8 mouse cellular contexts compared by ENCODE assay signal in genomic region chr4:133353367-133354365, GRCm38 (mm10). TPM values are rescaled to one million over a fixed set of nuclear protein-coding genes. Genes with fewer than 3 reads are reported as not detected.
DNase-seq lines count a peak whose midpoint lies in the region; ATAC-seq and TF ChIP-seq lines count a peak whose summit lies in the region.

Gene Wdtc1 (minus strand): TSS chr4:133353481.

- no peak for TF ChIP-seq CTCF in lung, embryonic 14.5 days (IDR thresholded peaks at IDR 0.05; ENCODE audit: low read depth)

- peaks cover 2 to 4% of the 10 kb centered on the region in 2 experiments; a peak in 3 of 4 replicates for H3K4me1 ChIP-seq in ES-E14 (ENCODE audit: control insufficient read depth in 2 of 2, insufficient read depth in 2 of 2, low read length in 2 of 2, poor library complexity in 1 of 2)
- no peaks in the 10 kb centered on the region for H3K4me1 ChIP-seq in intestine, embryonic 14.5 days (replicated peaks; ENCODE audit: control insufficient read depth, insufficient read depth, low read length)
- H3K4me1 ChIP-seq in lung, embryonic 14.5 days (ENCODE audit: insufficient read depth): no peaks in the 10 kb centered on the region
- no peaks in the 10 kb centered on the region for H3K4me1 ChIP-seq in stomach, embryonic 15.5 days

- H3K36me3 ChIP-seq in ES-E14 (ENCODE audit: control insufficient read depth, insufficient read depth, low read length, poor library complexity, severe bottlenecking): no peaks in the 10 kb centered on the region
- H3K36me3 ChIP-seq in intestine, embryonic 14.5 days (ENCODE audit: control insufficient read depth, insufficient read depth, low read length): no peaks in the 10 kb centered on the region
- no peaks in the 10 kb centered on the region for H3K36me3 ChIP-seq in lung, embryonic 14.5 days (ENCODE audit: insufficient read depth)
- no peaks in the 10 kb centered on the region for H3K36me3 ChIP-seq in stomach, embryonic 15.5 days

- no peak within 1 kb of the TSS for H3K4me2 ChIP-seq in intestine, embryonic 14.5 days (ENCODE audit: low read length)
- H3K4me2 ChIP-seq in lung, embryonic 14.5 days: no peak within 1 kb of the TSS
- no peak within 1 kb of the TSS for H3K4me2 ChIP-seq in stomach, embryonic 15.5 days

- 86% methylated on average over 23 of the region's 23 CpGs for WGBS in intestine, embryonic 14.5 days
- WGBS in lung, embryonic 14.5 days: 80% methylated on average over 23 of the region's 23 CpGs
- WGBS in stomach, embryonic 15.5 days: 83% methylated on average over 23 of the region's 23 CpGs

- H3K9ac ChIP-seq in ES-E14 (ENCODE audit: insufficient read depth, low read depth, low read length, poor library complexity, severe bottlenecking): peak within 1 kb of the TSS; percentile 90
- no peak within 1 kb of the TSS for H3K9ac ChIP-seq in intestine, embryonic 14.5 days (ENCODE audit: low read length)
- H3K9ac ChIP-seq in lung, embryonic 14.5 days: no peak within 1 kb of the TSS
- no peak within 1 kb of the TSS for H3K9ac ChIP-seq in stomach, embryonic 15.5 days

- DNase-seq in ES-E14 (ENCODE audit: low read depth, low spot score): peak; percentile 98
- peak; percentile 67 for DNase-seq in adrenal gland, adult 2 months
- DNase-seq in gastrocnemius, postnatal 10 days: no peak
- DNase-seq in intestine, embryonic 14.5 days (ENCODE audit: low spot score): peak; percentile 57
- no peak for DNase-seq in lung, embryonic 14.5 days
- DNase-seq in cerebellum, adult 8-10 months: no peak
- no peak for DNase-seq in cerebellum, adult 11-12 months

- H3K27me3 ChIP-seq in intestine, embryonic 14.5 days (replicated peaks; ENCODE audit: control insufficient read depth, insufficient read depth, low read length): no peaks in the 10 kb centered on the region
- no peaks in the 10 kb centered on the region for H3K27me3 ChIP-seq in lung, embryonic 14.5 days (ENCODE audit: insufficient read depth, low read length)
- no peaks in the 10 kb centered on the region for H3K27me3 ChIP-seq in stomach, embryonic 15.5 days (replicated peaks)

- H3K4me3 ChIP-seq in ES-E14 (ENCODE audit: insufficient read depth in 1 of 2, low read depth in 1 of 2, low read length in 2 of 2, poor library complexity in 1 of 2, severe bottlenecking in 1 of 2): peak within 1 kb of the TSS; percentile 87 to 94
- no peak within 1 kb of the TSS for H3K4me3 ChIP-seq in intestine, embryonic 14.5 days (ENCODE audit: low read depth, low read length)
- H3K4me3 ChIP-seq in lung, embryonic 14.5 days (ENCODE audit: low read depth, low read length): no peak within 1 kb of the TSS
- no peak within 1 kb of the TSS for H3K4me3 ChIP-seq in stomach, embryonic 15.5 days (replicated peaks)

- H3K27ac ChIP-seq in ES-E14 (ENCODE audit: insufficient read depth, low read depth, low read length, poor library complexity, severe bottlenecking): peak within 1 kb of the TSS; percentile 100
- no peak within 1 kb of the TSS for H3K27ac ChIP-seq in intestine, embryonic 14.5 days (ENCODE audit: low read depth)
- H3K27ac ChIP-seq in lung, embryonic 14.5 days (ENCODE audit: low read depth): no peak within 1 kb of the TSS
- no peak within 1 kb of the TSS for H3K27ac ChIP-seq in stomach, embryonic 15.5 days

- in situ Hi-C loops in ES-E14 (cut with MboI; ENCODE audit: low sequenced_read_pairs in 2 of 2, unreplicated experiment in 2 of 2): no loop called here

- no peaks in the 10 kb centered on the region for H3K9me3 ChIP-seq in ES-E14 (ENCODE audit: control insufficient read depth, insufficient read depth, low read depth, low read length)
- no peaks in the 10 kb centered on the region for H3K9me3 ChIP-seq in intestine, embryonic 14.5 days (ENCODE audit: control insufficient read depth, low read length)
- no peaks in the 10 kb centered on the region for H3K9me3 ChIP-seq in lung, embryonic 14.5 days (ENCODE audit: low read depth, low read length)
- H3K9me3 ChIP-seq in stomach, embryonic 15.5 days: no peaks in the 10 kb centered on the region

- peak; percentile 70; the same call in 1 of the 2 replicates for ATAC-seq in intestine, embryonic 14.5 days (replicated peaks; ENCODE audit: low FRiP score, low TSS enrichment, low read depth)
- ATAC-seq in lung, embryonic 14.5 days (ENCODE audit: insufficient read depth): no peak
- ATAC-seq in stomach, embryonic 15.5 days (ENCODE audit: insufficient read depth, low FRiP score, low read depth): peak; percentile 66; the same call in 1 of the 2 replicates

TF ChIP-seq in ES-E14, 5 proteins besides CTCF, POLR2A, EP300 and RAD21:
- TF ChIP-seq MAFK (IDR thresholded peaks at IDR 0.05; ENCODE audit: insufficient read depth, low read depth, low read length) (peak; percentile 81), HCFC1 (IDR thresholded peaks at IDR 0.05; ENCODE audit: borderline replicate concordance, insufficient read depth, low read length) (peak; percentile 48; the same call in 1 of the 2 replicates), ZNF384 (IDR thresholded peaks at IDR 0.05; ENCODE audit: low read depth, low read length) (no peak), ZC3H11A (IDR thresholded peaks at IDR 0.05; ENCODE audit: borderline replicate concordance, low read depth, low read length) (no peak), CHD2 (IDR thresholded peaks at IDR 0.05; ENCODE audit: low read depth, low read length) (peak; percentile 76; the same call in 1 of the 2 replicates)

RNA-seq across cellular contexts. Expression of gene Wdtc1, which starts in this region (rescaled TPM):
- 65.6 and 91.8 TPM in 2 replicates for total RNA-seq in ES-E14 (2012; rRNA removed)
- 10 to 100 TPM; 56.3 to 56.9 TPM for total RNA-seq in adrenal gland, adult 2 months (2021)
- 75.2 and 83.0 TPM in 2 replicates for polyA plus RNA-seq in adrenal gland, adult 2 months (2012; rRNA removed)
- total RNA-seq in gastrocnemius, postnatal 10 days (2021): 10 to 100 TPM; 48.9 to 49.0 TPM
- 16.7 and 18.2 TPM in 2 replicates for polyA plus RNA-seq in intestine, embryonic 14.5 days (2014; fragmentation: Nextera tagmentation; extraction: Ambion mirVana)
- 13.8 and 15.3 TPM in 2 replicates for polyA plus RNA-seq in lung, embryonic 14.5 days (2014; fragmentation: Nextera tagmentation; extraction: Ambion mirVana)
- 18.6 and 24.2 TPM in 2 replicates for polyA plus RNA-seq in stomach, embryonic 15.5 days (2015; fragmentation: Nextera tagmentation; extraction: Ambion mirVana)

Comparison
In these comparisons a context has a peak if more than half of its experiments do, and no peak if none do; other contexts are left out.
1. DNase-seq: peak in ES-E14 (single experiment), adrenal gland, adult 2 months (single experiment) and intestine, embryonic 14.5 days (single experiment); none in gastrocnemius, postnatal 10 days (single experiment), lung, embryonic 14.5 days (single experiment), cerebellum, adult 8-10 months (single experiment) and cerebellum, adult 11-12 months (single experiment).
2. H3K4me3 ChIP-seq: peak in ES-E14 (2 of 2); none in intestine, embryonic 14.5 days (single experiment), lung, embryonic 14.5 days (single experiment) and stomach, embryonic 15.5 days (single experiment).